Mouse (Mus musculus) forebrain, embryonic 16.5 days (tissue): Measurements from ENCODE around the gene Pabpn1l. TPM values are rescaled to one million over a fixed set of nuclear protein-coding genes. Genes with fewer than 3 reads are reported as not detected.

Experiments used
- ATAC-seq: fragments of 200-750 bp; cut with Nextera tagmentation; 2 replicates; pipeline ENCODE4 v1.8.0; 2017; ENCODE audit warnings: mild to moderate bottlenecking, moderate library complexity
- H3K27ac ChIP-seq: fragments of 300-500 bp; sonication (generic); 2 replicates; pipeline ENCODE4 v1.5.1; 2014; ENCODE audit warnings: low read length, control low read depth
- H3K27me3 ChIP-seq: fragments of 300-500 bp; sonication (generic); replicated peaks from 2 replicates; pipeline ENCODE4 v1.6.1; 2014; ENCODE audit warnings: low read length; ENCODE audit not compliant: control insufficient read depth, insufficient read depth
- H3K36me3 ChIP-seq: fragments of 300-500 bp; sonication (generic); 2 replicates; pipeline ENCODE4 v1.6.1; 2014; ENCODE audit not compliant: control insufficient read depth, insufficient read depth
- H3K4me1 ChIP-seq: fragments of 300-500 bp; sonication (generic); replicated peaks from 2 replicates; pipeline ENCODE4 v1.6.1; 2014; ENCODE audit warnings: low read length; ENCODE audit not compliant: control insufficient read depth, insufficient read depth
- H3K4me2 ChIP-seq: fragments of 300-500 bp; sonication (generic); 2 replicates; pipeline ENCODE4 v1.6.1; 2014; ENCODE audit warnings: mild to moderate bottlenecking, low read length, control low read depth
- H3K4me3 ChIP-seq: fragments of 300-500 bp; sonication (generic); replicated peaks from 2 replicates; pipeline ENCODE4 v1.5.1; 2014; ENCODE audit warnings: mild to moderate bottlenecking, low read length, control low read depth
- H3K9ac ChIP-seq: fragments of 300-500 bp; sonication (generic); replicated peaks from 2 replicates; pipeline ENCODE4 v1.6.1; 2014; ENCODE audit warnings: low read depth, low read length, control low read depth
- H3K9me3 ChIP-seq: fragments of 300-500 bp; sonication (generic); 2 replicates; pipeline ENCODE4 v1.6.1; 2016; ENCODE audit warnings: low read length; ENCODE audit not compliant: control insufficient read depth
- WGBS: fragments of 180-500 bp; shearing (Covaris S2); extraction: QIAGEN DNeasy Blood & Tissue Kit; methylation state at CpG from one replicate; pipeline ENCODE4 v1.1.7; 2014; 5-methylcytosine and 5-hydroxymethylcytosine counted together
- polyA plus RNA-seq: library from polyadenylated mRNA; unstranded; fragments of >200 nt; fragmentation: Nextera tagmentation; extraction: Ambion mirVana; gene quantifications from 2 replicates; pipeline ENCODE4 v1.2.1, GENCODE M21; 2015

Gene Pabpn1l
- polyA plus RNA-seq, 1 experiment from 2014 or later, result not detected

DNA sequence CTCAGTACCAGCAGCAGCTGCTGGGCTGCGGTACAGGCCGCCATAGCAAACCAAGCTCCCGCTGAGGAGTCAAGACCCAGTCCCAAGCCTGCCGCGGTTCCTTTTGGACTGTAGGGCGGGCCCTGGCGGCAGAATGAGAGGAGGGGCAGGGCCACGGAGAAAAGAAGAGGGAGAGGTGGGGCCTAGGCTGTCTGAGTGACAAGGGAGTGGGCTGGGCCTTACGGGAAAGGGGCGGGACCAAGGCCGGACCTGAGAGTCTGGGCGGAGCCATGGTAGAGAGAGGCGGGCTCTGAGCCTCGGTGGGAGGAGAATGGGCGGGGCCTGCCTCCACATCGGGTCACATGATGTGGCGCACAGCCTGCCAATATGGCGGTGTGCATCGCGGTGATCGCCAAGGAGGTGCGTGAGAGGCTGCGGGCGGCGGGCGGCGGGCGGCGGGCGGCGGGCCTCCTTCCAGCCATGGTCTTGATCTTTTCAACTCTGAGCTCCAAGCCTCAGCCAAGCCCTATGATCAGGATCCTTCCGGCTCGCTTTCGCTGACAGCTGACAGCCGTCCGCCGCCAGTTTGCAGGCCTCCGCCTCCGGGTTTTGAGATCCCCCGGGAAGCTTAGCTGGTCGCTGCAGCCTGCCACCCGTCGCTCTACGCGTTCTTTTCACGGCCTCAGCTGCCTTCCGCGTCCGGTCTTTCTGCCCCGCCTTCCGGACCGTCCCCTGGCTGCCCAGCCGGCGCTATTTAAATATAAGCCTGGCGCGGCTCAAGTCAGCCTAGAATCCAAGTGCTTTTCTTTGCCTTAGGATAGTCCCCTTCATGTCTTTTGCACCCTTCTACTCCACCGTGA is 11.0 kb downstream of the Pabpn1l start, which contains the start of the genes Galns and Trappc2l:
Gene Galns (minus strand): TSS at position 169 of the 839 bp plus-strand sequence.
Gene Trappc2l (plus strand): TSS at position 346 of the 839 bp plus-strand sequence.
- no peaks in the 10 kb centered on the region for H3K9me3 ChIP-seq
- peak; percentile 98 for ATAC-seq
- under 1% methylated on average over 46 of the region's 57 CpGs for WGBS

DNA sequence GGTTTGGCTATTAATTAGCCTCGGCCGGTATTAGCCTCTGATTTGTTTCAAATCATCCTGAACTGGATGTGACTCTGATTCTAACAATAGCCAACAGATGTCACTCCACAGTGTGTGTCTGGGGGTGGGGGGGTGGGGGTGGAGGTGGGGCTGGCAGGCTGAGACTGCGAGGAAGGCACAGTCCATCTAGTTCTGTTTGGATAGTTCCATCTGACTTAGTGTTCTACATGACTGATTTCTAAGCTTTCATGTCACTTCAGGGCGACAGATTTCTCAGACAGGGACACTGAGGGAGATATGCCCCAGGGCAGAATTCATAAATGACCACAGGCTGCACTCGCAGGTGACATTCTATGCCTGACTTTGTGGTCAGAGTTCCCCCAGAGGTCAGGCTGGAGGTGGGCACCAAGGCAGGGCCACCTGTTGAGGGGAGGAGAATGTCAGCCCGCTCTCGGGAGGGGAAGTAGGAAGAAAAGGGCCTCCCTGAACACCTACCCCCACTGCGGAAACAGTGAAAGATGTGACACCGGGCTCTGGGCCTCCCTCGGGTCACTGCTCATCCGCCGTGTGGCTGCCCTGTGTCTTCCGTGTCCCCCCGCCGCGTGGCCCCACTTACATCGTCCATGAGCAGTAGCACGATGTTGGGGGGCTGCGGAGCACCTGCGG is 11.8 kb downstream of the Pabpn1l start:
- Histone ChIP-seq H3K4me1 (peaks cover 16% of the 10 kb centered on the region), H3K4me2 (peak overlapping the region; percentile 63), H3K27me3 (no peaks in the 10 kb centered on the region), H3K4me3 (peak overlapping the region; percentile 62), H3K9ac (peak overlapping the region; percentile 58), H3K9me3 (no peaks in the 10 kb centered on the region), H3K27ac (no peak overlapping the region; the same call in 1 of the 2 replicates), H3K36me3 (no peaks in the 10 kb centered on the region)
- 1% methylated on average over 20 of the region's 20 CpGs for WGBS
- peak; percentile 11; the same call in 1 of the 2 replicates for ATAC-seq

More for the DNA sequence above, 11.0 kb downstream of the Pabpn1l start, which contains the start of the genes Galns and Trappc2l:
- H3K4me1 ChIP-seq, result peaks cover 16% of the 10 kb centered on the region
- peak within 1 kb of the TSS; percentile 83 for H3K27ac ChIP-seq
- peak within 1 kb of the TSS; percentile 62 for H3K4me3 ChIP-seq
- H3K27me3 ChIP-seq, result no peaks in the 10 kb centered on the region
- H3K4me2 ChIP-seq, result peak within 1 kb of the TSS; percentile 93
- H3K36me3 ChIP-seq, result no peaks in the 10 kb centered on the region
- peak within 1 kb of the TSS; percentile 79 for H3K9ac ChIP-seq

DNA sequence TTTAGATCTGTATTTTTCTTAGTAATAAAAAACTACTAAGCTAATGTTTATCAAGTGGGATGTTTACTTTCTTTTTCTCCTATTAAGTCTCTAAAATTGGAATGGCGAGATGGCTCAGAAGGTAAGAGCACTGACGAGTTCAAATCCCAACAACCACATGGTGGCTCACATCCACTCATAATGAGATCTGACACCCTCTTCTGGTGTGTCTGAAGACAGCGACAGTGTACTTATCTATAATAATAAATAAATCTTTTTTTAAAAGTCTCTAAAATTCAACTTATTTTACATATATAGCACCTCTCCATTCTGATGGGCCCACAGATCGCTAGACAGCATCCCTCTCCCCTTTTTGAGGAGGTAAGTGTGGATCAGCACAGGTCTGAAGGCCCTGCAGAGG is 12.3 kb downstream of the Pabpn1l start:
- no peak overlapping the region for H3K27ac ChIP-seq
- H3K9me3 ChIP-seq, result no peaks in the 10 kb centered on the region
- H3K4me3 ChIP-seq, result no peak overlapping the region
- ATAC-seq, result no peak
- no peak overlapping the region for H3K9ac ChIP-seq
- H3K4me2 ChIP-seq, result peak overlapping the region; percentile 63
- no peaks in the 10 kb centered on the region for H3K36me3 ChIP-seq
- WGBS, result 56% methylated on average over 4 of the region's 4 CpGs
- peaks cover 16% of the 10 kb centered on the region for H3K4me1 ChIP-seq
- H3K27me3 ChIP-seq, result no peaks in the 10 kb centered on the region

DNA sequence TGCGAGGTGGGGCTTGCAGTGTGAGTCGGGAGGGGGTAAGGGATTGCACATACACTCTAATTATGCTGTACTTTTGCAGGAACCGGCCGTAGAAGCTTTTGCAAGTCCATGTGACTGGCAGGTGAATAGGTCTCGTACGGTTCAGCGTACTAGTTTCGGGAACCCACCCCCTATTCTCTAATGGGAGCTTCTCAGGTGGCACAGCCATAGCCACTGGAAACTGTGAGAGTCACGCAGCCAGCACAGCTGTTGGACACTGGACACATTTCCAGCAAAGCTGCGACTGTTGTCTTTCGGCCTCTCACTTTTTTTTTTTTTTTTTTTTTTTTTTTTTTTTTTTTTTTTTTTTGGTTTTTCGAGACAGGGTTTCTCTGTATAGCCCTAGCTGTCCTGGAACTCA is 15.7 kb downstream of the Pabpn1l start:
- 77% methylated on average over 11 of the region's 12 CpGs for WGBS
- Histone ChIP-seq H3K4me2 (no peak overlapping the region), H3K4me3 (no peak overlapping the region), H3K9ac (no peak overlapping the region), H3K27ac (no peak overlapping the region), H3K4me1 (peaks cover 8% of the 10 kb centered on the region), H3K36me3 (no peaks in the 10 kb centered on the region), H3K27me3 (no peaks in the 10 kb centered on the region), H3K9me3 (no peaks in the 10 kb centered on the region)
- ATAC-seq, result no peak

DNA sequence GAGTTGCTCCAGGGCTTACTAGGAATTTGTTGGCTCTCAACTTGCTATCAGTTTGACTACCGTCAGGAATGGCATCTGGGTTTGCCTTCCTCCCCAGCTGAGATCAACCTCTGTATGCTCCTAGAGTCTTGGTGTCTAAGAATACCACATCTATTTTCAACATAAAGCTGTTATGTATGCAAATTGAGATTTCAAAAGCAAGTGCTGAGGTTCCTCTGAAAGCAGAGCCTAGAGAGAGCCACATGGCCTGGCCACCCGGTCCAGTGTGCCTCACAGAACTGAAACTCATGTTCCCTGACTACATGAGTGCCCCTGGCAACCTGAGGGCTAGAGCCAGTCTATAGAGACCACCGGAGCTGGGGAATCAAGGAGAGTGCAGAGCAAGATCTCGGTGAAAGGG is 17.2 kb downstream of the Pabpn1l start:
- no peaks in the 10 kb centered on the region for H3K27me3 ChIP-seq
- H3K4me1 ChIP-seq, result peaks cover 1% of the 10 kb centered on the region
- no peak overlapping the region for H3K9ac ChIP-seq
- no peaks in the 10 kb centered on the region for H3K36me3 ChIP-seq
- ATAC-seq, result no peak
- no peaks in the 10 kb centered on the region for H3K9me3 ChIP-seq
- 77% methylated on average over 4 of the region's 4 CpGs for WGBS
- H3K4me3 ChIP-seq, result no peak overlapping the region
- no peak overlapping the region for H3K27ac ChIP-seq
- H3K4me2 ChIP-seq, result no peak overlapping the region

DNA sequence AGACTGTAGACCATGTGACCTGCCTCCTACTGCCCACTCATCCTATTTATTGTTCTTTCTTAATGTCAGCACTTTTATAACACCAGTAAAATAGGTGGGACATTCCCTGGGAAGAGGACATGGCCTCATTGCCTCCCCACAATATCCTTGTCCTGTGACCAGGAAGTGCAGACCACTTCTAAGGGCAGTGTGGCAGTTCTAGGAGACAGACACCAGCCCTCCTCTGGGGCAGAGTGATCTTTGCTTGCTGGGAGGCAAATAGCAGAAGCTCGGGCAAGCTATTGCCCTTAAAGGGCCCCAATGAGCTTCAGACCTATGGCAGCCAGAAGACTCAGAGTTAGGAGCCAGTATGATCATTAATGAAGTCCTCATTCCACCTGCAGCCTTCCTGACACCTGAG is 17.9 kb downstream of the Pabpn1l start:
- H3K4me3 ChIP-seq, result no peak overlapping the region
- no peaks in the 10 kb centered on the region for H3K27me3 ChIP-seq
- no peaks in the 10 kb centered on the region for H3K9me3 ChIP-seq
- 89% methylated on average over 1 of the region's 1 CpGs for WGBS
- no peaks in the 10 kb centered on the region for H3K4me1 ChIP-seq
- no peak overlapping the region for H3K4me2 ChIP-seq
- no peak overlapping the region for H3K27ac ChIP-seq
- H3K9ac ChIP-seq, result no peak overlapping the region
- H3K36me3 ChIP-seq, result no peaks in the 10 kb centered on the region
- no peak for ATAC-seq

DNA sequence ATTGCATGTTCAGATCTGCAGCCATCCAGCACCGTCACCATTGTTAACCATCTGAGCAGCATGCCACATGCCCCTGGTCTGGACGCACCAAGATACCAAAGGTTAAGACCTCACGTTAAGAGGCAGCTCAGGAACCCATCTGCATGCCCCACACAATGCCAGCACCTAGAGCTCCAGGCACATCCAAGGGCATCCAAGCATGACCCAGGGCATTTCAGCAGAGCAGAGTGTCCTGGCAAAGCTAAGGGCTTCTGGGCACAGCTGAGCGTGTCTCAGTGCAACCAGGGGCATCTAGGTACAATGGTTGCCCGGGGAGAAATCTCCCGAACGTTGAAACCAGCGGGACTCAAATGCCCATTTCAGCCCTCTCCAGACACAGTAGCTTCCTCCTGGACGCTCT is 21.9 kb downstream of the Pabpn1l start:
- 91% methylated on average over 9 of the region's 9 CpGs for WGBS
- Histone ChIP-seq H3K9ac (no peak overlapping the region), H3K36me3 (no peaks in the 10 kb centered on the region), H3K9me3 (no peaks in the 10 kb centered on the region), H3K4me1 (no peaks in the 10 kb centered on the region), H3K27me3 (no peaks in the 10 kb centered on the region), H3K4me3 (no peak overlapping the region), H3K4me2 (no peak overlapping the region), H3K27ac (no peak overlapping the region)
- ATAC-seq, result no peak

DNA sequence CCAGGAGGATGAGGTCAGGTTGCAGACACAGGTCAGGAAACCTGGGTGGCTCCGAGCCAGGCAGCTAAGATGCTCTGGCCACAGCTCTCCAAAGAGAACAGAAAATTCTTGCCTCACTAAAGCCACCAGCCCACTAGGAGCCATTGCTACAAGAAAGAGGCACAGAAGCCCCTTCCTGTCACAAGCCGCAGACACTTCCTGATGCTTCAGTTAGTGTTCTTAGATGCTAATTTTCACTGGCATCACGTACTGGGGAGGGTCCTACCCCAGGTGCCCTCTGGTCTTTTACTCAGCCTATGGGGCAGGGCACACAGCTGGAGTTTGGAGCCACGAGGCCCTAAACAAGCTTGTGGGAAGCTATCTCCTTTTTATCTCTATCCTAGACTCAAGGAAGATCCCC is 26.5 kb downstream of the Pabpn1l start:
- Histone ChIP-seq H3K4me3 (no peak overlapping the region), H3K4me1 (no peaks in the 10 kb centered on the region), H3K9me3 (no peaks in the 10 kb centered on the region), H3K36me3 (no peaks in the 10 kb centered on the region), H3K27me3 (no peaks in the 10 kb centered on the region), H3K9ac (no peak overlapping the region), H3K27ac (no peak overlapping the region), H3K4me2 (no peak overlapping the region)
- no peak for ATAC-seq
- 57% methylated on average over 4 of the region's 4 CpGs for WGBS

DNA sequence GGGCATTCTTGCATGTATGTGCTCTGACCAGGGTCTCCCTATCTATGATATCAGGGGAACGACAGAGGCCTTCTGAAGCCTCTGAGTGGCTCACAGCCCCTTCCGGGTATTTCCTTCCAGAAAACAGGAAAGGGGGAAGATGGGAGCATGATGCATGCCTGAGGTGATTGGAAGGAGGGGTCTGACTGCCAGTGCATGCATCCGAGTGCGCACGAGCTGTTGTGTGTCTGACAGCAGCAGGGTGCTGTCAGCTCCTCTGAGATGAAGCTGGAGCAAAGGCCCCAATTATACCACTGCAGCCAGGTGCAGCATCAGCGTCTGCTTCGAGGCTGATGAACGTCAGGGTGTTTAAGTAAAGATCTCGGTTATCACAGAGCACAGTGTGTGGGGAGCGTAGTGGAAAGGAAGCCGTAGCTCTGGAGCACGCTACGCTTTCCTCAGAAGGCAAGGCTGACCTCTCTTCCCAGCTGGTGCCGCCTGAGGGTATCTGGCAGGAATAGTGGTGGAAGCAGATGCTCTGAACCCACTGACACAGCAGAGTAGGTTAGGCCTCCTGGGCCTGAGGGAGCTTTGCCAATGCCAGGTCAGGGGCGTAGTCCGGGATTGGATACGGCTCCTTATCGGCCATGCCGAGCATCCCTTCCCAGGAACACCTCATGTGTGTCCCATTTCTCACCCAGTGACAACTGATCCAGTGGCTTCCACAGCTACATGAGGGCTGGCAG is 28.6 kb downstream of the Pabpn1l start:
- Histone ChIP-seq H3K4me2 (no peak overlapping the region), H3K9me3 (no peaks in the 10 kb centered on the region), H3K27ac (peak overlapping the region; percentile 6), H3K4me3 (no peak overlapping the region), H3K9ac (no peak overlapping the region), H3K4me1 (no peaks in the 10 kb centered on the region), H3K27me3 (no peaks in the 10 kb centered on the region), H3K36me3 (no peaks in the 10 kb centered on the region)
- ATAC-seq, result peak; percentile 36; the same call in 1 of the 2 replicates
- 75% methylated on average over 19 of the region's 19 CpGs for WGBS
